Mouse (Mus musculus): ENCODE data around the gene C130074G19Rik.

GRCm38 (mm10) chr1:184908558-184908957 is 25.5 kb upstream of the C130074G19Rik start:
- no peak for TF ChIP-seq CTCF (IDR thresholded peaks at IDR 0.05; ENCODE audit: low read depth, low read length)
- no peak for TF ChIP-seq GATA1 (IDR thresholded peaks at IDR 0.05; ENCODE audit: borderline replicate concordance, low read length)
- no peak for TF ChIP-seq TAL1 (conservative IDR thresholded peaks at IDR 0.05; ENCODE audit: low read depth, low read length)
